8 mouse cellular contexts compared by ENCODE assay signal in genomic region chr19:57482815-57483214, GRCm38 (mm10). TPM values are rescaled to one million over a fixed set of nuclear protein-coding genes. Genes with fewer than 3 reads are reported as not detected.
DNase-seq lines count a peak whose midpoint lies in the region; ATAC-seq lines count a peak whose summit lies in the region.

No protein-coding gene starts in this region.

- no peaks in the 10 kb centered on the region for H3K4me1 ChIP-seq in heart, embryonic 11.5 days (ENCODE audit: control insufficient read depth, insufficient read depth, low read length)
- no peaks in the 10 kb centered on the region for H3K4me1 ChIP-seq in liver, embryonic 13.5 days (replicated peaks)

- no peaks in the 10 kb centered on the region for H3K27me3 ChIP-seq in heart, embryonic 11.5 days (ENCODE audit: control insufficient read depth, insufficient read depth, low read length)
- H3K27me3 ChIP-seq in liver, embryonic 13.5 days, result no peaks in the 10 kb centered on the region

- no peak overlapping the region for H3K4me3 ChIP-seq in heart, embryonic 11.5 days (ENCODE audit: low read depth, low read length)
- no peak overlapping the region for H3K4me3 ChIP-seq in liver, embryonic 13.5 days (replicated peaks)

- WGBS in heart, embryonic 11.5 days (ENCODE audit: insufficient replicate concordance), result 74% methylated on average over 8 of the region's 8 CpGs
- 72% methylated on average over 8 of the region's 8 CpGs for WGBS in liver, embryonic 13.5 days (ENCODE audit: insufficient replicate concordance)

- H3K9ac ChIP-seq in heart, embryonic 11.5 days (ENCODE audit: low read depth, low read length), result no peak overlapping the region
- H3K9ac ChIP-seq in liver, embryonic 13.5 days, result no peak overlapping the region

- H3K4me2 ChIP-seq in heart, embryonic 11.5 days, result no peak overlapping the region
- H3K4me2 ChIP-seq in liver, embryonic 13.5 days, result no peak overlapping the region

- no peak overlapping the region for H3K27ac ChIP-seq in heart, embryonic 11.5 days (ENCODE audit: low read depth, low read length)
- no peak overlapping the region for H3K27ac ChIP-seq in liver, embryonic 13.5 days

- H3K9me3 ChIP-seq in heart, embryonic 11.5 days (replicated peaks; ENCODE audit: control insufficient read depth, low read length), result no peaks in the 10 kb centered on the region
- no peaks in the 10 kb centered on the region for H3K9me3 ChIP-seq in liver, embryonic 13.5 days (replicated peaks)

- ATAC-seq in heart, embryonic 11.5 days (replicated peaks; ENCODE audit: insufficient number of reproducible peaks, low FRiP score, low TSS enrichment), result no peak
- ATAC-seq in erythroblast, adult 5-6 weeks (replicated peaks; ENCODE audit: low FRiP score, poor library complexity, severe bottlenecking), result peak; percentile 65
- ATAC-seq in liver, embryonic 13.5 days (ENCODE audit: low read depth), result no peak

- peak; percentile 19 for DNase-seq in heart, adult 8-10 months (ENCODE audit: low spot score)
- DNase-seq in A20 (ENCODE audit: low read depth, low spot score), result peak; percentile 64
- DNase-seq in adrenal gland, adult 2 months, result peak; percentile 67
- DNase-seq in liver, embryonic 13.5 days, result peak; percentile 8
- DNase-seq in retina, embryonic 14.5 days (ENCODE audit: low spot score), result peak; percentile 53
- DNase-seq in embryo, embryonic 11 days, result no peak

- H3K36me3 ChIP-seq in heart, embryonic 11.5 days (ENCODE audit: control insufficient read depth, insufficient read depth, low read length), result no peaks in the 10 kb centered on the region
- peaks cover 6% of the 10 kb centered on the region for H3K36me3 ChIP-seq in liver, embryonic 13.5 days

RNA-seq across cellular contexts. Expression of gene Trub1, which starts 30.1 kb away (rescaled TPM):
- total RNA-seq in heart, adult 8-10 months (2022), result 1 to 10 TPM; 2.1 to 6.7 (median 5.4) TPM
- 12.4 and 15.2 TPM in 2 replicates for polyA plus RNA-seq in heart, embryonic 11.5 days (2014; fragmentation: Nextera tagmentation; extraction: Ambion mirVana)
- total RNA-seq in adrenal gland, adult 2 months (2021), result 10 to 100 TPM; 13.9 to 15.1 TPM
- 9.9 and 11.8 TPM in 2 replicates for polyA plus RNA-seq in adrenal gland, adult 2 months (2012; rRNA removed)
- total RNA-seq in erythroblast, adult 5-6 weeks (2015; ENCODE audit: low replicate concordance), result 1.3 and 2.5 TPM in 2 replicates
- 1.1 and 3.0 TPM in 2 replicates for total RNA-seq in erythroblast, adult 5-6 weeks (2017; ENCODE audit: low replicate concordance)
- 12.4 and 13.1 TPM in 2 replicates for polyA plus RNA-seq in liver, embryonic 13.5 days (2015; fragmentation: Nextera tagmentation; extraction: Ambion mirVana)
